Mouse (Mus musculus): ENCODE measurements around the gene Sap25.

DNA sequence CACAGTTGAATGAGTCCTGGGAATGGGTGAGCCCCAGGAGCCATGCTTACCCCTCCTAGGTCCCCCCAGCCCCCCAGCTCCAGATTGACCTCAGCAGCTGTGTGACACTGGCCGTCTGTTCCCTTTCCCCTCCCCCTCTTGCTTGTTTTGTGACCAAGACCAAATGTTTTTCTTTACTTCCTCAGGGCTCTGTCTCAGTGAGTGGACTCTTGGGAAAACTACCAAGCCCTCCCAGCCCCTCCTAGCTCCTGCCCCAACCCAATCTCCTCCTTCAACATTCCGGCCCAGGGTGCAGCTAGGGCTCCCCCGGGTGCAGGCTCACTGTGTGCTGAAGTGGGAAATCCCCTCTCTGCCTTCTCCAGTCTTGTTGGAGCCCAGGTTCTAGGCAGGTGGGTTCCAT is 10.5 kb upstream of the Sap25 start:
- no peak for TF ChIP-seq CTCF (IDR thresholded peaks at IDR 0.05; ENCODE audit: borderline replicate concordance, insufficient read depth, low read depth, low read length)
- no peak for TF ChIP-seq POLR2A (IDR thresholded peaks at IDR 0.05; ENCODE audit: borderline replicate concordance, insufficient read depth, low read length)

Data from cerebellum, adult 2 months (tissue).